Mouse (Mus musculus) myocyte (in vitro differentiated cells): Measurements from ENCODE around the gene Glod5. TPM values are rescaled to one million over a fixed set of nuclear protein-coding genes. Genes with fewer than 3 reads are reported as not detected.
"Not testable (repeated sequence)": the region's sequence is repeated elsewhere in the genome, so short reads cannot be mapped to it uniquely, and the experiment has no call there.

ENCODE experiments used
- H3K27me3 ChIP-seq: one replicate; pipeline ENCODE4 v1.6.1; 2011; ENCODE audit not compliant: control insufficient read depth, insufficient read depth, insufficient read length
- H3K36me3 ChIP-seq: one replicate; pipeline ENCODE4 v1.6.1; 2011; ENCODE audit not compliant: control insufficient read depth, insufficient read depth
- H3K4me2 ChIP-seq: one replicate; pipeline ENCODE4 v1.6.1; 2011; ENCODE audit warnings: low read depth, control low read depth
- H3K4me3 ChIP-seq: one replicate; pipeline ENCODE4 v1.5.1; 2011; ENCODE audit warnings: mild to moderate bottlenecking, control low read depth, moderate library complexity
- H3K79me2 ChIP-seq: one replicate; pipeline ENCODE4 v1.6.1; 2011; ENCODE audit not compliant: control insufficient read depth, insufficient read depth
- H3ac ChIP-seq: one replicate; pipeline ENCODE4 v1.6.1; 2011; ENCODE audit not compliant: control insufficient read depth, insufficient read length
- CEBPB ChIP-seq: IDR thresholded peaks from 2 replicates; pipeline ENCODE4 v1.6.1; 2011; ENCODE audit warnings: mild to moderate bottlenecking, moderate library complexity; ENCODE audit not compliant: poor library complexity, insufficient read depth, severe bottlenecking
- E2F4 ChIP-seq: IDR thresholded peaks from one replicate; pipeline ENCODE4 v1.6.1; 2011; ENCODE audit warnings: mild to moderate bottlenecking, control low read depth, moderate library complexity; ENCODE audit not compliant: insufficient read depth
- MAX ChIP-seq: IDR thresholded peaks from one replicate; pipeline ENCODE4 v1.6.1; 2011; ENCODE audit warnings: low read depth, mild to moderate bottlenecking, control low read depth
- MYOD1 ChIP-seq, 3 experiments: IDR thresholded peaks; one replicate each; pipeline ENCODE4 v1.6.1; 2011; ENCODE audit warnings: control low read depth in 2 of 3, low read depth in 2 of 3, mild to moderate bottlenecking in 2 of 3, moderate library complexity in 1 of 3; ENCODE audit not compliant: insufficient read length in 2 of 3, control insufficient read depth in 1 of 3
- MYOG ChIP-seq, 3 experiments: IDR thresholded peaks; one replicate each; pipeline ENCODE4 v1.6.1; 2011; ENCODE audit warnings: control low read depth in 2 of 3, low read depth in 2 of 3, mild to moderate bottlenecking in 2 of 3; ENCODE audit not compliant: insufficient read length in 2 of 3, control insufficient read depth in 1 of 3, insufficient read depth in 1 of 3
- POLR2A ChIP-seq: IDR thresholded peaks from one replicate; pipeline ENCODE4 v1.6.1; 2011; ENCODE audit warnings: low read depth, mild to moderate bottlenecking, control low read depth, moderate library complexity; ENCODE audit not compliant: insufficient read length
- POLR2AphosphoS2 ChIP-seq: IDR thresholded peaks from one replicate; pipeline ENCODE4 v1.6.1; 2011; ENCODE audit warnings: low read depth, control low read depth; ENCODE audit not compliant: insufficient read length
- REST ChIP-seq: IDR thresholded peaks from one replicate; pipeline ENCODE4 v1.6.1; 2011; ENCODE audit warnings: mild to moderate bottlenecking, control low read depth, moderate library complexity; ENCODE audit not compliant: insufficient read depth, insufficient read length
- SRF ChIP-seq: IDR thresholded peaks from one replicate; pipeline ENCODE4 v1.6.1; 2011; ENCODE audit warnings: low read depth; ENCODE audit not compliant: control insufficient read depth, insufficient read length
- TCF12 ChIP-seq: IDR thresholded peaks from one replicate; pipeline ENCODE4 v1.6.1; 2011; ENCODE audit warnings: mild to moderate bottlenecking, control low read depth; ENCODE audit not compliant: poor library complexity, insufficient read depth, severe bottlenecking
- TCF3 ChIP-seq: IDR thresholded peaks from one replicate; pipeline ENCODE4 v1.6.1; 2011; ENCODE audit warnings: low read depth, control low read depth; ENCODE audit not compliant: insufficient read length
- USF1 ChIP-seq: IDR thresholded peaks from one replicate; pipeline ENCODE4 v1.6.1; 2011; ENCODE audit warnings: low read depth, mild to moderate bottlenecking, control low read depth, moderate library complexity
- polyA plus RNA-seq: library from polyadenylated mRNA; unstranded; fragments of >200 nt; fragmentation: generic; extraction: Trizol; gene quantifications from one replicate; pipeline ENCODE4 v1.2.1, GENCODE M21; 2012; ENCODE audit warnings: missing spikeins

Gene Glod5
- polyA plus RNA-seq, 1 experiment, result not detected

DNA sequence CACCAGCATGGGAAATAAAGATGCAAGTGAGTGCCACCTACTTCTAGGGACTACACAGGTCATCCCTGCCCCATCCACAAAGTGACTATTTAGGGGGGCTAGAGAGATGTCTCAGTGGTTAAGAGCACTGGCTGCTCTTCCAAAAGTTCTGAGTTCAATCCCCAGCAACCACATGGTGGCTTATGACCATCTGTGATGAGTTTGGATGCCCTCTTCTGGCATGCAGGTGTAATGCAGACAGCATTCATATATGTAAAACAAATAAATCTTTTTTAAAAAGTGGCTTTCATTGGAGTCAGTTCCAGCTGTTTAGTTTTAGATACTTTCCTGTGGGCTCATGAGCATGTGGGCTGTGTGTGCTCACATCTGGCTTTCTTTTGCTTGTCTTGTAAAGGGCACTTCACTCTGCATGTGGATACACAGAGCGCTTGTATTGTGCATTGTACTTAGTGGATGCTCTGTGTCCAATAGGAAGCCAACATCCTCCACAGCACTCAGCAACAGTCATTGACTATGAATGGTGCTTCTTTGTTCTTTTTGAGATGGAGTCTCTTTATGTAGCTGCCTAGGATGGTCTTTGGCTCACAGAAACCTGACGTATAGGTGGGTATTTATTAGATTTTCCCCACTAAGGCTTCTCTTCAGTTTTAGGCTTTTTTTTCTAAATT is 2.0 kb upstream of the Glod5 start:
- Histone ChIP-seq H3K79me2 (no peaks in the 10 kb centered on the region), H3K4me3 (no peak overlapping the region), H3K27me3 (no peaks in the 10 kb centered on the region), H3K4me2 (no peak overlapping the region), H3ac (no peak overlapping the region), H3K36me3 (no peaks in the 10 kb centered on the region)
- TF ChIP-seq CEBPB (no peak), REST (no peak), TCF12 (no peak), USF1 (no peak), POLR2A (no peak), TCF3 (no peak), POLR2AphosphoS2 (no peak), SRF (no peak), MYOG (IDR thresholded peaks at IDR 0.05; ENCODE audit: control insufficient read depth in 1 of 3, insufficient read depth in 1 of 3, insufficient read length in 2 of 3, low read depth in 2 of 3) (no peak), MYOD1 (IDR thresholded peaks at IDR 0.05; ENCODE audit: control insufficient read depth in 1 of 3, insufficient read length in 2 of 3, low read depth in 2 of 3) (no peak), E2F4 (no peak), MAX (no peak)

DNA sequence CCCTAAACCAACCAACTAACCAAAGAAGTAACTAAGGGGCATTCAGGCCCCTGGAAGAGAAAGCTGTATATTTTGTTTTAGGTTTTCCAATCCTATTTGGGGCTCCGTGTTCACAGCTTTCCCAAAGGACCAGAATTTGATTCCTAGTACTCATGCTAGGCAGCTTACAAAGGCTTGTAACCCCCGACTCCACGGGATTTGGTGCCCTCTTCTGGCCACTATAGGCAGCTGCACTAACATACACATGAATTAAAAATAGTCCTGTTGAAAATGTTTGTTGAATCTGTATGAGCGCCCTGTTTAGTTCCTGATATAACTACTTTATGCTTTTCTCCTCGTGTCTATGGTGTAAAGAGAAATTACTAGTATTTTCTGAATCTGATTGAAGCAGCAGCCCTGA is 1.1 kb downstream of the Glod5 start:
- no peak overlapping the region for H3K4me3 ChIP-seq
- peak overlapping the region; percentile 36 for H3K4me2 ChIP-seq

DNA sequence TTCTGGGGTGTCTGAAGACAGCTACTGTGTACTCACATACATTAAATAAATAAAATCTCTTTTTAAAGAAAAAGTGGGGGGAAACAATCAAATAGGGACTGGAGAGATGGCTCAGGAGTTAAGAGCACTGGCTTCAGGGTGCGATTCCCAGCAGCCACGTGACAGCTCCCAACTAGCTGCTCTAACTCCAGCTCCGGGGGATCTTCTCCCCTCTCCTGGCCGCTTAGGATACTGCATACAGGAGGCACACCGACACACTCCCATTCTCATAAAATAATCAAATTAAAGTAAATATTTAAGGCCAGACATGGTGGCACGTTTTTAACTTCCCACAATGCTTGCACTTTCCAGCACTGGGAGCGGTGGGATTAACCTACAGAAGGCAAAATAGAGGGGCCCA is 2.6 kb downstream of the Glod5 start:
- not testable (repeated sequence) for H3ac ChIP-seq, H3K27me3 ChIP-seq, H3K4me2 ChIP-seq, H3K4me3 ChIP-seq, H3K36me3 ChIP-seq, H3K79me2 ChIP-seq

More for the DNA sequence above, 1.1 kb downstream of the Glod5 start:
- Histone ChIP-seq H3K27me3 (no peaks in the 10 kb centered on the region), H3K79me2 (no peaks in the 10 kb centered on the region), H3K36me3 (no peaks in the 10 kb centered on the region), H3ac (no peak overlapping the region)
- TF ChIP-seq REST (no peak), TCF12 (no peak), TCF3 (no peak), SRF (no peak)

DNA sequence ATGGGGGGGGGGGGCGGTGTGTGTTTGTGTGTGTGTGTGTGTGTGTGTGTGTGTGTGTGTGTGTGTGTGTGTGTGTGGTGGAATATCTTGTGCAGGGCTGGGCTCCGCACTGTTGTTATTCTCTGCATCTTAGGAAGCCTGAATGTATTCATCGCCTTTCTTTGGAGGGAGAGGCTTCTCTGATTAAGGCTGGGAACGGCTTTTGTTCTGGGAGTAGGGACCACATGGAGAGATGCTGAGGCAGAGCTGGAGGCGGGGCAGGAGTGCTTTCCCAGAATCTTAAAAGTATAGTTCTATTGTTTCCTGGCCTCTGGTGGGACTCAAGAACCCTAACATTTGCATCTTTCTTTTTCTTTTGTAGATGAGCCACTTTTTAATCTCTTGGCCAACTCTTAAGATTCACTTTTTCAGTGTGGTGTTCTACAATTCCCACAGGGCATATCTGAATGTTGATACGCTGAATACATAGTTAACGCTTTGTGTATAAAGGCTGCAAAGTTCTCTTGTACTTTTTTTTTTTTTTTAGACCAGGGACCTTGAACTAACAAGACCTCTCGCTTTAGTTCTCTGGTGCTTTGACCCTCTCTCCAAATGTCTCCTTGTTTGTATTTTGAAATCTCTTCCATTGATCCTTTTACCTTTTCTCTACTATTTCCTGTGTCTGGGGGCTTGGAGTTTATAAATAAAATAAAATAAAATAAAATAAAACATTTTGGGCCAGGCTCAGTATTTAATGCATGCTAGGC is 4.5 kb downstream of the Glod5 start:
- Histone ChIP-seq H3K4me2 (no peak overlapping the region), H3K79me2 (no peaks in the 10 kb centered on the region), H3K36me3 (no peaks in the 10 kb centered on the region), H3ac (no peak overlapping the region), H3K27me3 (no peaks in the 10 kb centered on the region), H3K4me3 (no peak overlapping the region)
- no peak for TF ChIP-seq CEBPB
- no peak for TF ChIP-seq MAX
- TF ChIP-seq TCF12, result no peak
- TF ChIP-seq MYOG (IDR thresholded peaks at IDR 0.05; ENCODE audit: control insufficient read depth in 1 of 3, insufficient read depth in 1 of 3, insufficient read length in 2 of 3, low read depth in 2 of 3), result no peak
- no peak for TF ChIP-seq USF1
- TF ChIP-seq POLR2AphosphoS2, result no peak
- no peak for TF ChIP-seq POLR2A
- TF ChIP-seq SRF, result no peak
- no peak for TF ChIP-seq MYOD1 (IDR thresholded peaks at IDR 0.05; ENCODE audit: control insufficient read depth in 1 of 3, insufficient read length in 2 of 3, low read depth in 2 of 3)
- no peak for TF ChIP-seq E2F4
- no peak for TF ChIP-seq TCF3

DNA sequence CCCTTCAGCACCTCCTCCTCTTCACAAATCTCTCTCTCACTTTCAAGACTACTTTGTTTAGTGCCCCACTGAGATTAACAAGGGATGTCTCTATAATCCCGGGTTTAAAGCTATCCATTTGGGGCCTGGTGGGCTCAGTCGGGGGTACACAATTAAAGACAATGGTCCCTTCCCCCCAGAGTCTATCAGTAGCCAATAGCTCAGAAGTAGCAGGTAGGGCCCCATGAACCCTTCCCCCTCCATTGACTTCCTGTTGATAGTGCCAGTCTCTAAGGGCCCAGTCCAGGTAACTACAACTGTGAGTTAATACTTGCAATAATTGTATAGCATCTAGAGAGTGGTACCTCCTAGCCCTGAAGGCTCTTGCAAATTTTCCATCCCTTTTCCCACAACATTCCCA is 5.1 kb downstream of the Glod5 start:
- H3K4me2 ChIP-seq, result no peak overlapping the region
- no peak overlapping the region for H3K4me3 ChIP-seq
- H3K27me3 ChIP-seq, result no peaks in the 10 kb centered on the region
- no peaks in the 10 kb centered on the region for H3K79me2 ChIP-seq
- H3ac ChIP-seq, result no peak overlapping the region
- TF ChIP-seq MAX (no peak), TCF3 (no peak), TCF12 (no peak), E2F4 (no peak), POLR2AphosphoS2 (no peak), MYOD1 (IDR thresholded peaks at IDR 0.05; ENCODE audit: control insufficient read depth in 1 of 3, insufficient read length in 2 of 3, low read depth in 2 of 3) (no peak), REST (no peak), CEBPB (no peak), POLR2A (no peak), SRF (no peak), MYOG (IDR thresholded peaks at IDR 0.05; ENCODE audit: control insufficient read depth in 1 of 3, insufficient read depth in 1 of 3, insufficient read length in 2 of 3, low read depth in 2 of 3) (no peak), USF1 (no peak)
- H3K36me3 ChIP-seq, result no peaks in the 10 kb centered on the region

DNA sequence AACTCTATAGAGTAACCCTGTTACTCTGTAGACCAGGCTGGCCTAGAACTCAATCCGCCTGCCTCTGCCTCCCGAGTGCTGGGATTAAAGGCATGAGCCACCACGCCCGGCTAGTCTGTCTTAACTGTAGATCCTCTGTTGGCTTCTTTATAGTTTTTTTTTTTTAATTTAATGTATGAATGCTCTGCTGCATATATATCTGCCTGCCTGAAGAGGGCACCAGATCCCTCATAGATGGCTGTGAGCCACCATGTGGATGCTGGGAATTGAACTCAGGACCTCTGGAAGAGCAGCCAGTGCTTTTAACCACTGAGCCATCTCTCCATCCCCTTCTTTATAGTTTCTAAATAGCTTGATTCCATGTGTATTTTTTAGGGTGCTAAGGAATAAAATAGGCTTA is 8.9 kb downstream of the Glod5 start:
- H3K36me3 ChIP-seq, H3K4me2 ChIP-seq, H3K79me2 ChIP-seq, H3ac ChIP-seq, H3K27me3 ChIP-seq, H3K4me3 ChIP-seq: not testable (repeated sequence)
